Mouse (Mus musculus) cerebellum, postnatal 25 days (tissue): ENCODE data around the gene Faap100.

Experiments
- DNase-seq, 2 experiments: peaks; one replicate each; pipeline ENCODE4 v3.0.0; 2021; ENCODE audit warnings: mixed read lengths in 2 of 2

The Faap100 gene

GRCm38 (mm10) chr11:120351250-120352092, 27.1 kb downstream of the Faap100 start:
- DNase-seq: peak; percentile 12 to 16

- DNase-seq: peak; percentile 17 to 41
These were observed 27.9 kb downstream of the Faap100 start for GRCm38 (mm10) chr11:120350711-120351110.

GRCm38 (mm10) chr11:120349986-120350702, 28.4 kb downstream of the Faap100 start:
- peak; percentile 77 to 88 for DNase-seq

- DNase-seq: peak; percentile 50 to 59
These were observed 29.1 kb downstream of the Faap100 start for GRCm38 (mm10) chr11:120349371-120349985.

GRCm38 (mm10) chr11:120348684-120349370, 29.7 kb downstream of the Faap100 start:
- peak; percentile 52 to 73 for DNase-seq

- DNase-seq: peak; percentile 89 to 94
These were observed 30.5 kb downstream of the Faap100 start, which contains the start of gene Actg1 for GRCm38 (mm10) chr11:120347791-120348683. TSS of gene Actg1 (minus strand) at chr11:120348542.

- DNase-seq: peak; percentile 16 to 40
These were observed 31.3 kb downstream of the Faap100 start for GRCm38 (mm10) chr11:120347301-120347700.

GRCm38 (mm10) chr11:120346383-120347034, 32.1 kb downstream of the Faap100 start:
- DNase-seq: peak; percentile 16 to 23

GRCm38 (mm10) chr11:120345067-120345681, 33.4 kb downstream of the Faap100 start:
- peak; percentile 11 to 14 for DNase-seq

- no peak for DNase-seq
These were observed 34.1 kb downstream of the Faap100 start for GRCm38 (mm10) chr11:120344310-120344920.

GRCm38 (mm10) chr11:120343519-120344309, 34.9 kb downstream of the Faap100 start:
- no peak for DNase-seq

- no peak for DNase-seq
These were observed 35.9 kb downstream of the Faap100 start for GRCm38 (mm10) chr11:120342656-120343160.

- DNase-seq: no peak
These were observed 36.9 kb downstream of the Faap100 start for GRCm38 (mm10) chr11:120341661-120342060.

GRCm38 (mm10) chr11:120339978-120340513, 38.5 kb downstream of the Faap100 start:
- no peak for DNase-seq

- no peak for DNase-seq
These were observed 39.8 kb downstream of the Faap100 start for GRCm38 (mm10) chr11:120338786-120339185.

- DNase-seq: no peak
These were observed 41.1 kb downstream of the Faap100 start for GRCm38 (mm10) chr11:120337447-120337846.

- DNase-seq: no peak
These were observed 43.0 kb downstream of the Faap100 start for GRCm38 (mm10) chr11:120335431-120336021.

GRCm38 (mm10) chr11:120320156-120320555, 58.4 kb downstream of the Faap100 start:
- no peak for DNase-seq
